Mouse (Mus musculus) cerebellum, adult 11 months (tissue): ENCODE results near the gene Xcl1.
A peak's percentile ranks its signal among the peaks of the same experiment; 100 is the strongest.
"Not testable (repeated sequence)": the region's sequence is repeated elsewhere in the genome, so short reads cannot be mapped to it uniquely, and the experiment has no call there.

ENCODE experiments used
- DNase-seq: peaks from one replicate; pipeline ENCODE4 v3.0.0; 2022

Xcl1 gene

DNA sequence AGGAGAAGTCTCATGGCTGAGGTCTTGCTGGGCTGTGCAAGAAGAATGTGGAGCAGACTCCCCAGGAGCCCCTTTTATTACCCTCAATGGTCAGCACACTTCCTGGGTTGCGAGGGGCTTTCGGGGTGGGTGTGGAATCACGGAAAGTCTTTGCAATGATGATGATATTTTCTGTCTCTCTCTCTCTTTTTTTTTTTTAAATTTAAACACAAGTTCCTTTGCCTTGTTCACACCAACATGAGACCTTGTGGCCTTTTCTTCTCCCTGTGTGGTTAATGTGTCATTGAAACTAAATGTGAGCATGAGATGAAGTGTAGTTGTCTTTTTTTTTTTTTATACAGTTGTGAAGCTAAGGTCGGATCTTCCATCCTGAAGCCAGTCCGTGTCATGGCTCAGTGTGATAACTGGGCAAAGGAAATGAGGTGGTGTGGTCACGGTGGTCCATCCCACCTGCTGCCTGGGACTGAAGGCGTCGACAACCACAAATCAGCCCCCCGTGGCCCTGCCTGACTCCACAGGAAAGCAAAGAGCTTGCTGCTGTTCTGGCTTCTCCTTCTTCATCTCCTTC lies at the start of gene Xcl1:
Gene Xcl1, minus strand, starts transcription at position 51 of the 568 bp plus-strand sequence.
- no peak for DNase-seq

DNA sequence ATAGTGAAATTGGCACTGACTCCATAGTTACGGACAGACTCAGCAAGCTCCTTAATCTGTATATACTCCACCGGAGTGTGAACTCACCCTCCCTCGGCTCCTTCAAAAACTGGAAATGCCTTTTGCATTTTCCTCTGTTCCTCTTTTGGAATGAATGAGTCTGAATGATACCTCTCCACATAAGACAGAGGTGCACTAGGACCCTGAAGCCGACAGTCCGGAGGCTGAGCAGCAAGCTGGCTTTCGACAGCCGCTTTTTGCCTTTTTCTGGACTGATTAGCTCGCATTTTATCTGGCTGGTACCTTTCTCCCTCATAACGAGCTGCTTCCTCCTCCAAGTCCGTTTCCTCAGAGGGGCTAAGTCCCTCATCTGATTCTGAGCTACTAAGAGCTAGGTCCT lies 49.4 kb upstream of the Xcl1 start:
- DNase-seq, result not testable (repeated sequence)

DNA sequence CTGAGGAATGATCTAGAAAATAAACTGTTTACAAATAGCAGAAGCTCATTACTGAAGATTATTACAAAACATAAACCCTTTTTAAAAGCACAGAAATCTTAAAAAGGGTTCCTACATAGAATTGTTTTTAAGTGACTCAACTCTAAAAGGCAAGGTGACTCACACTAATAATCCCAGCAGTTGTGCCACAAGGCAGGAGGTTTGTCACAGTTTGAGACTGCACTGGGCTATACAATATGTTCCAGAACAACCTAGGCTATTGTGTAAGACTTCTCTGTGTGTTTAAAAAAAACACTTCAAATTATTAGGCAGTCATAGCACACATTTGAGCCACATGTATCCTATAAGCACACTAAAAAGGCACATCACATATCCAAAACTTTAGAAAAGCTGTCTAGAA lies 42.0 kb upstream of the Xcl1 start:
- no peak for DNase-seq

DNA sequence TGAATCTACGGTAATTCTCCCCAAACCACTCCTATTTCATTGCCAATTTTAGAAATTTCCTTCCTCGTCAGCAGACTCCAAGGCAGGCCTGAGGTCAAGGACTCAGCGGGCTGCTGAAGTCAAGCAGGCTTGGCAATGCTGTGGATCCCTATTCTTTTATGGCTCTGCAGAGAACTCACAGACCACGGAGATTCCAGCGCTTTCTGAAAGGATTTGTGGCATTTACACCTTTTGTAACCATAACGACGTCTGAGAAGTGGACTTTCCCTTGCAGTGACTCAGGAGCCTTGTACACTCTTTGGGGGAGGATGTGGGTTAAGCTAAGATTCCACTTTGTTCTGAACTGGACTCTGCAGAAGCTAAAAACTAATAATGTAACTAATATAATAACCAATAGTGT lies 40.4 kb upstream of the Xcl1 start:
- DNase-seq, result no peak

DNA sequence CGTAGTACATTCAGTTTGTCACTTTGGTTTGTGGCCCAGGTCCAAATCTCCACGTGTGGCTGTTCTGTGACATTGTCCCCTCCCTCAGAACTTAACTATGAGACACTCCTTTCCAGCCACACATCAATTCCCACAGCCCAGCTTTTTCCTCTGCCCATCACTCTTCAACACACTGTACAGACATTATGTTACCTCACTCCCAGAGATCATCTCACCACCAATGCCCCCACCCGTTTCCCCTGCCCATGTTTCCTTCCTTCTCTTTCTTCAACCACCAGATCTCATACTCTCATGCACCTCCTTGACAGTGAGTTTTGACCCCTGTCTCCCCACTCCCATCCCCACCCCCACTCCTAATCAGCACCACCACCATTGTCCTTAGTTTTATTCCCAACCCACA lies 39.9 kb upstream of the Xcl1 start:
- DNase-seq, result no peak

DNA sequence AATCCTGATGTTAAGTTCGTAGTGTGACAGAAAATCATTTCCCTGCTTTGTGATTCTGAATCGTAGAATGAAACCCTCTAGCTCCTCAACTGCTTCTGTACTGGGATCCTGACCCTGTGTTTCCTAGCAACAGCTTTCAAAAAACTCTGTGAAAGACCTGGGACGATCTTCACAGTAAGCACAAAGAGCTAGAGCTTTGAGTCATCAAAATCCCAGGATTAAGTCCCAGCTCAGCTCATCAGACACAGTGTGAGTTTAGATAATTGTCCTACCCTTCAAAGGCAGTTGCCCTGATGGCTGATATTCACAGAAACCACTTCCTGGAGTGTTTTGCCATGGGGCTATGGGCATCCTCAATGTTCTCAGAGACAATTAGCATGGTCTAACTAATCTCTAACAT lies 38.5 kb upstream of the Xcl1 start:
- no peak for DNase-seq

DNA sequence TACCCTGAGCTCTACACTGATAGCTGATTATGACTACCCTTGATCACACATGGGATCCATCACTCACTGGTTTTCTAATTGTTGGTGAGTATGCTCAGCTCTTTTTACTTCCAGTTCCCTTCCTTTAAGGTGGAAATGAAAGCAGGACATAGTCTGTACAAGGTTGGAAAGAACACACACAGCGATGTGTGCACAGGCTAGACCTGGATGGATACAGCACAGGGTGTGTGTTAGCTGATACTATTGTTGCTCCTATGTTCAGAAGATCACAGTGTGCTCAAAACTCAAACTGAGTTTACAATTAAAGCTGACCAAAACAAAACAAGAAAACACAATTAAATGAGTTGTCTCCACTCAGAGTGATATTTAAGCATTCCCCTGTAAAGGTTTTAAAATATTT lies 38.0 kb upstream of the Xcl1 start:
- DNase-seq, result no peak

DNA sequence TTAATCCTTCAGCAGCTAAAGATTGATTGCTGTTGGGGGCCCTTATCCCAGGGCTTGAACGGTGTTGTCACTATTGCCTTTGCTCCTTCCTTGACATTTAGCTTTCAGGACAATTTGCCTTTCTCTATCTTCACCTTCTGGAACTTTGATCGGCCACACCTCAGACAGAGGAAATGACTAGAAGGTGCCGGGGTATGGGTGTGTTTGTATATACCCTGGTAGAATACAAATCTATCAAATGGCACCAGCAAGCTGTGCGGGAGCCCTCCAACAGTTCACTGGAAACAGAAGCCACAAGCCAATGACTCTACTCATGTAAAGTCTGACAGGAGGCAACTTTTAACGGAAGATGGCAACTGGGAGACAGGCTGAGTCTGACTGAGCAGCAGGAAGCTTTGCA lies 37.4 kb upstream of the Xcl1 start:
- no peak for DNase-seq

DNA sequence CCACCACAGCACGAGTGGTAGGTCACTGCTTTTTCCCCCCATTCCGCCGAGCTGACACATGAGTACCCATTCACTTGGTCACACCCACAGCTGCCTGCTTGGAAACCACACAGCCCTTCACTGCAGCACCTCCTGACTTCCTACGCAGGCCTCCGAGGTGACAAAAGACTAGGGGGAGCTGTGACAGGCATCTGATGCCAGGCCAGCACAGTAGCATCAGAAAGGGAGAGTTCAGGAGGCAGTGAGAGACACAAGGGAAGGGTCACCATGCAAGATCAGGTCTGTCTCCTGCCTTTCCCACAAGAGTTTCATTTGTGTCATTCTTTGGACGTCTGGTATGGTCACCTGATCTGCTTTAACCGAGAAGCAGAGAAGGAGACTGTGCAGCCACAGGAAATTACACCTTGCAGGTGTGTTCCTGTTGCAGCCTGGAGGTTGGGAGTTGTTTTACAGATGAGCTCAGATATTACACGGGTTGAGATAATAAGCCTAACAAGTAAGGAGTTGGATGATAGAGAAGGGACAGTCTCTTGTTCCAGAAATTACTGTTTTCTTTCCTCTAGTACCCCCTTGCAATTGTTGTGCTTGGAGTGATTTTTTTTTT lies 30.9 kb upstream of the Xcl1 start:
- no peak for DNase-seq

DNA sequence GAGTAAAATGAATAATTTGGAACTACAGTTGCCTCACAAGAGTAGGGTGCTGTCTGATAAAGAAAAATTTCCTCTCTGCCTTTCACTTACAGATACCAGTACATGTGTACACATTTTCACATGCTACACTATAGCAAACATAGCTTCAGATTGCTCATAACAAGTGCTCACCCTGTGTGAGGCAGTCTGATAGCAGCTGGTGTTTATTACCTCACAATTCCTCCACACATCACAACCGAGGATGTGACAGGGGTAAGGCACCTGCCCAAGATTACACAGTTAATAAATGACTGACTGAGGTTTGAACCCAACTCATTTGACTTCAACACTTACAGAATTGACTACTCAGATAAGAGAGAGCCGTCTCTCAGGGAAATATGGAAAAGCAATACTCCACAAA lies 25.3 kb upstream of the Xcl1 start:
- no peak for DNase-seq

DNA sequence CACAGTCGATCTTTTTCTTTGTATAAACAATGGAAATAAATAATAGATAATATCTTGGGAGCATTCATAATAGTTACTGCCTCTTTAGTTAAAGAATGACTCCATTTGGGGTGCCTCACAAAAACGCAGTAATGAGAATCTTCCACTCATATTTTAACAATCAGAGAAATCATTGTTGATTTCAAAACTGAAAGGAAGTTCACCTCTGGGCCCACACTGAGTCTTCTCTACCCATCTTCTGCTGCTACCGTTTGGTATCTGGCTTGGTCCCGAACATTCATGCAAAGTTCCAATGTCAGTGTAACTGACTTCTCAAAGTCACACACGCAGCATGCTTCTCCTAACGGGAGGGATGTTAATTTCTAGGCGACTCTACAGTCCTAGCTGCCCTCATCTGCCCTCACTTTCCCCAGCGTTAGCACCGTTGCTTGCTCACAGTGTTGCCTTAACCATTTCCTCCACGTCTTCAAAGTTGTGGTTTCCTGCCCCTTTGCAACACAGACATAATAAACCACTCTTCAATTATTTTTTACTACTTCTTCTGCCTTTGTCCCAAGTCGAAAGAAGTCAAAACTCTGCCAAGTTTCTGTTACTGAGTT lies 24.6 kb upstream of the Xcl1 start:
- DNase-seq, result no peak

DNA sequence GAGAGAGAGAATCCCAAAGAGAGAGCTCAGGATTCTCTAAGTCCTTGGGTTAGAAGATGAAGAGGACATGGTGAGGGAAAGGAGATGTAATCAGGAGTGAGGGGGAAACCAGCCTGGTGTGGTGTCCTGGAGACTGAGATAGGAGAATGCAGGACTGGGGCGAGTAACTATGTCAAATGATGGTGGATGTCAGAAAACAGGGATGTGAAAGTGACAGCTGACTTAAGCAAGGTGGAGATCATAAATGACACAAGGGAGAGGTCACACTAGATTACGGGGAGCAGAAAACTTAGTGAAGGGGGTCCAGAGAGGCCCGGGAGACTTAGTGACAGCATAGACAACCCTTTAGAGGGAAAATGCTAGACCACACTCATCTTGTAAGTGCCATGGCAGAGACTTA lies 23.8 kb upstream of the Xcl1 start:
- no peak for DNase-seq

DNA sequence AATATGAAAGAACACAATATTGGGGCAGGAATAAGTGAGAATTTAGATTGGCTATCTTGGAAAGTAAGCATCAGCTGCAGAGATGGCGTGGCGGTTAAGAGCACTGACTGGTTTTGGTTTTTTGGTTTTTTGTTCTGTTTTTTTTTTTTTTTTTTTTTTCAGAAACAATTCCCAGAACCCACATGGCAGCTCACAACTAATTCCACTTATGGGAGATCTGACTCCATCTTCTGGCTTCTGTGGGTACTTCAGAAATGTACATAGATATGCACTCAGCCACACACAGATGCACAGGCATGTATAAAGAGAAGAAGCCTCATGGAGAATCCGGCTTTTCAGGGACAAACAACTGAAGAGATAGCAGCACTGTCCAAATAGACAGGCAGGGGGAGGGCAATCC lies 22.6 kb upstream of the Xcl1 start:
- no peak for DNase-seq

DNA sequence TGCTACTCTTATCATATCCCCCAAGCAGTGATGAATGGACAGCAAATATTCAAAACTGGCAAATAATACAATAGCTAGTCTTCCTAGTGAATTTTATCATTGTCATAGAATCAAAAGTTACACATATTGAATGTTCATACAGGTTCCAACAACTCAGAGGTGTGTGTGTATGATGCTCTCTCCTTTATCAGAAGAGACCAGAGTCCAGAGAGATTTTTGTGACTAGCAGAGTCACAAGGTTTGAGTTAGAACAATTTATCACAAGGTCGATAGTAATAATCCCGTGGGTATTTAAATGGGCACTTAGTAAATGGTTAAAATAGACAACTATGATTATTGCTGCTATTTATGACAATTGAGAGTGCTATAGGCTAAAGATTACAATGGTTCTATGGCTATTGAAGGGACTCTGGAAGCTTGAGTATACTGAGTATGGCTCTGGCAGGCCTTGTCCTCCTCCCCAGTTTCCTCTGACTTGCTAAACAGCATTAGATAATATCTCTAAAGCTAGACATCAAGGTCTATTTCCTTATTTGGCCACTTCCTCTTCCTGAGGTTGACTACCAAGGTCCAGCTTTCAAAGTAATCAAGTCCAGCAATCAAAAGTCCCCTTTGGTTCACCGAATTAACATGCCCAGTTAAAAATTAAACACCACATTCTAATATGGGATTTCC lies 21.5 kb upstream of the Xcl1 start:
- DNase-seq, result no peak

DNA sequence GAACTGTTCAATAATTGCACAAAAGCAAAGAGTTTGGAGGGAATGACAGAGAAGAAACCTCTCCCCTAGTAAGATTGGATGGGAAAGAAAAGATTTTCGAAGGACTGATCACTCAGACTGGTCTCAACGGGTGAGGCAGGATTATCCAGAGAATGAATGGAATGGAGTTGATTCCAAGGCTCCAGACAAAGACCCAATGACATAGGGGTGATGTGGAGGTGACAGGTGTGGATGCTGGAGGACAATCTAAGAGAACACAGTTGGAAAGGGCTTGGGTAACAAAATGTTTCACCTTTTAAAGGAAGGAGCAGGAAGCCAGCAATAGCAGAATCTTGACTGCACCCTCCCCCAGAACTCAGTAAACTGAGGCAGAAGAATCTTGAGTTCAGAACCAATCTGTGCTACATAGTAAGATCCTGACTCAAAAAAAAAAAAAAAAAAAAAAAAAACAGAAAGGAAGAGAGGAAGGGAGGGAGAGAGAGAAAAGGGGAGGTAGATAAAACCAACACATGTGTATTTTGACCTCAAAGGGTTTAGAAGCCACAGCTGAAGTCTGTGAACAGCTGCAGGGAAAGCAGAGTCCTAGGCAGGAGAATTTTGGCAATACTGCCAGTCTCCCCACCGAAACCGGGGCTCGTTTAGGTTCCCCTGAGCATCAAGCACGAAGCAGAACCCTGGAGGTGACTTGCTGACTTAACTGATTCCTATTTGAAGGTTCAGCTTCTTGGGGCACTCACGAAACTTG lies 20.3 kb upstream of the Xcl1 start:
- no peak for DNase-seq

DNA sequence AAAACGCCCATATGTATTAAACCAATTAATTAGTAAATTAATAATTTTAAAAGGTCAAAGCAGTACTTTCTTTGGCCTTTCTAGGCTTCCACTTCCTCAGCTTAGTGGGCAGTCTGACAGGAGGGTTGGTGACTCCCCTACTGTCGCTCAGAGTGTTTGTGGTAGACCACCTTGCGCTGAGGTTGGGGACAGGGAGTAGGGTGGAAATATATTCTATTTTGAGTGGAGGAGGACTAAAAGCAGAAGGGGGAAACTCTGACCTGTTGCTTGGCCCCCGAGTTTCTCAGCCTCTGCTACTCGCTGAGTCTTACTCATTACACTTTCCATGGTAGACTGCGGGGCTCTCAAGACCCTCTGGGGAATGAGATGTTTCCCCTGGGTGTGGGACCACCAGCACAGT lies 18.2 kb upstream of the Xcl1 start:
- no peak for DNase-seq

DNA sequence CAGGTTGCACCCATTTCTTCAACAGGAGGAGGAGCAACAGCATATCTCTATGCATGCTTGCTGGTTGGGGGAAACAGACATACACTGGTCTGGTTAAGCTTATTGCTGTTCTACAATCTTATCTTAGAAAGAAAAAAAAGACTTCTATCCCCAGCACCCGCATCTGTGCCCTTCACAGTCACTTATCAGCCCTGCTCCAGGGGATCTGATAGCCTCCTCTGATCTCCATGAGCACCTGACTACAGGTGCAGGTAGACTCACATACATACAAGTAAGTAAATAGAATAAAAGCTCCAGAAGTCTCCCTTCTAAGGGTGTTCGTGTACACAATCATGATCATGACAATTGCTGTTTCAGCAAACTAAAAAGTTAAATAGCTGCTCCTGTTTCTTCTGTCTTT lies 733 bp upstream of the Xcl1 start:
- DNase-seq, result no peak

DNA sequence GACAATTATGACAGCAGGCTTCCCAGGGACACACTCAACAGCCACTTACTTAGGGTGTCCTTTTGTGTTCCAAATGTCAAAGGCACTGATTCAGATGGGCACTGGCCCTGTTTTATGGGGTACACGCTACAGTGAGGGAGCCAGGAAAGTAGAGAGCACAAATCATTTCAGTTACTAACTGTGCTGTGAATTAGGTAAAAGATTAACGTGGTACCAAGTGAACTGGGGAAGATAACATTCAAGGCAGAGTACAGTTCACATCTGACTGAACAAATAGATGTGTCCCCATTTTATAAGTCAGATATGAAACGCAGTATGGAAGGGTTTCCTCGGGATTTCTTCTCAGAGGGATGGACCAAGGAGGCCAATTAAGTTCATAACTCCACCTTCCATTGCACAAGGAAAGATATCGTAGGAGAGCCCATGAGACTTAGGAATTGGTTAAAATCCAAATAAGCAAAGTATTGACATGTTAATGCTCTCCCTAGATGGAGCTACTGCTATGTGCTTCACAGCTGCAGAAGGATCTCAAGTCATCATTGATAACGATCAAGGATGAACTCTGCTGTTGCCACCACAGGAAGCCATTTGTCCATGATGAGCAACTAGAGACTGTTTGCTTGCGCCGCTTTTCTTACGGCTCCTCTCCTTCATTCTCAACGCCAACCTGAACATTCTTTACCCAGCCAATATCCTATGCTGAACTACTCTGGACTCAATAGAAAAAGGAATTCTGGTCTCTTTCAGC lies 1.7 kb downstream of the Xcl1 start:
- no peak for DNase-seq

DNA sequence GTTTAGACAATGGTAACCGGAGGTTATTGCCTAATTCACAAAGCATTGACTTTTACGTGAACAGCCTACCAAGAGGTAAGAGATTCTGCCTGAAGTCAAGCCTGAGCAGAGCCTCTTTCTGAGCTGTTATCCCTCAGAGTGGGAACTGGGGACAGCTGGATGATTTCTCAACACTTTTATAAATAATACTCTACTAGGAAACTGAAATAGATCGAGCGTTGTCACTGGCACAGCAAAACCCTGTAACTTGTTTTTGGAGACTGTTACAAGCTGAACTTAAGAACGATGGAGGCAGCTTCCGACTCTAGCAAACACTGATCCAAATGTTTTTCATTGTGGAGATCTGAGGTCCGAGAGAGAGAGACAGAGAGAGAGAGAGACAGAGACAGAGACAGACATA lies 4.2 kb downstream of the Xcl1 start:
- DNase-seq, result no peak

DNA sequence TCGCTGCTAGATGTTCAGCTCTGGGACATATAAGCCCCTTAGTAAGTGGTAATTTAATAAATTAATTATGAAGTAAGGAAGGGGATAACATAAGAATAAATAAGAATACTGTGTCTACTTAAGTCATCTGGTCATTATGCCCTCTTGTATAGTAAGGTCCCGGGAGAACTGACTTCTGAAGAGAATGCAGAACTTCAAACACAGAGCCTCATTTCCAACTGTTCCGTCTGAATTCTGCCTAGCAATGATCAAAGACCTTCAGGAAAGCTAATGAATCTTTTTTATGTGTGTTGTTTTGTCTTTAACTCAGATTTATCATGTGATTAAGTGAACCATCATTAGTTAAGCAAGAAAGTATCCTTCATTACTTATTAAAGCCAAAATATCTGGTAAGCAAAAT lies 5.3 kb downstream of the Xcl1 start:
- no peak for DNase-seq

DNA sequence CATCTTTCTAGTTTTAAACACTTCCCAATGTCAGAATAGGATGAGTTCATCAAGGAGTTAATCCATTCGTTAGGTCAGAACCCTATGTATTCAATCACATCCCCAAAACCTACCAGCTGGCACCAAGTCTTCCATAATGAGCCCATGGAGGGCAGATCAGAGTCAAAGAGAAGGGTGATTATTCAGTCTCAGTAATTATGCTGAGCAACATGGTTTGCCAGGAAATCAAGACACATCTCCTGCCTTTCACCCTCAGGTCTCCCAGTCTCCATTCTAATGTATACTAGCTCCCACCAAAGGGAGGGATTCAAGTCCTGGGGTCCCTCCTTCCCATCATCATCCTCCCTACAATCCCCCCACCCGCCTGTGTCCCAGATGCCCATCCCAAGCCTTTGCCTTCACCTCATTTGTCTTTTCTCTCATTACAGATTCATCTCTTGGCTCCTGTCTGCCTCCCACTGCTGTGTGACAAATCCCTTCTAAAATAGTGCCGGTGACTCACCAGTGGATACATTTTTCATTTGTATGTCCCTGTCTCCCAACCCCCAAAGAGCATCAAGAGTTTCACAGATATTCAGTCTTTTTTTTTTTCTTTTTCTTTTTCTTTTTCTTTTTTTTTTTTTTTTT lies 8.7 kb downstream of the Xcl1 start:
- peak; percentile 20 for DNase-seq

DNA sequence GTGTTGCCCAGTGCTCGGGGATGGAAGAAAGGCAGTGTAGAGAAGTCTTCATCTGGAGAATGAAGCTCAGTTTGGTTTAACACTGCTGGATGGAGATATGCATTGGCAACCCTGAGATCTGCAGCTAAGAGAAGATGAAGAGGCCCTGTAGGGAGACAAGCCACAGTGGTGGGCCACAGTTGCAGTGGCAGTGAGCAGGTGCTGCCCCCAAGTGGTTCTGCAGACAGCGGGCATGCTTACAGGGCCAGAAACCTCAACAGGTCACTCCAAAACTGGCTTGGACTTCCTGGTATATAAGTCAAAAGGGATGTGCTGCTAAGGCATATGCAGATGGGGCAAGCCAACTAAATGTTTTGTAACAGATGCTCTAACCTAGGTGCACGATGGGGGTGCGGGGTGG lies 30.3 kb downstream of the Xcl1 start:
- peak; percentile 41 for DNase-seq

DNA sequence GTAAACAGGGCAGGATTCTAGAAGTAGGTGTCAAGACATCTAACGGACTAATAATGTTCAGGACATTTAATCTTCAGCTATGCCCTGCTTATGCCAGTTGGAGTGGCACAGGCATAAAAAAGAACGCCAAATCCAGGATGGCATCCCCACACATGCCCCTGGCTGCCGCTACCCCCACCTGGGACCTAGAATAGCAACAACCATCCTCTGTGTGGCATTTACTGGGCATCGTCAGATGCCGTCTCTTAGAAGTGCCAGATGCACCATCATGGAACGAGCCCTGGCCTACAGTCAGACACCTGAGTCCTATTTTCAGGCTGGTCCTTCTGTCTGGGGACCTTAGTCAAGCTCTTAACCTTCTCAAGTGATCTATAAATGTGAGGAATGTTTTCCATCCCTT lies 34.6 kb downstream of the Xcl1 start:
- DNase-seq, result no peak
